Mouse (Mus musculus): ENCODE measurements around the gene 1810037I17Rik. TPM values are rescaled to one million over a fixed set of nuclear protein-coding genes. Genes with fewer than 3 reads are reported as not detected.

The 1810037I17Rik gene
- total and polyA plus RNA-seq, 3 experiments = 33.7 to 100 (median 90.7) TPM

DNA sequence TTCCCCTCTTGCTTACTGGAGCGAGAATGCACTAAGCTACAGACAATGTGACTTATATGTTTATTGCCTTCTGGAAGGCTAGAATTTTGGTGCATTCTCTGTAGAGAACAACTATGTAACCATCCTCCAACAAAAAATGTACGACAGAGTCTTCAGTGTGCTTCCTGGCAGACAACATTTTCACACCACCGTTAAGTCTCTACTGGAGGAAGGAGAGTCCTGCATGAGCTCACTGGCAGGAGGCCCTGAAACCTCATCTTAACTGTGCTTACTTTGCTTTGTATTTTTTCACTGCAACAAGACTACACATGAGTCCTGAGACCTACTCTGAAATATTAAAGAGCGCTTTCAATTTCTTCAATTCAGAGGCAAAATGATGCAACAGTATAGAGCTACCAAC is 51.4 kb downstream of the 1810037I17Rik start:
- Histone ChIP-seq H3K27ac (no peak overlapping the region), H3K4me3 (no peak overlapping the region), H3K36me3 (ENCODE audit: control insufficient read depth, insufficient read depth, low read length) (no peaks in the 10 kb centered on the region; the same call in 1 of the 2 replicates), H3K27me3 (ENCODE audit: control insufficient read depth, insufficient read depth, low read length) (no peaks in the 10 kb centered on the region), H3K9ac (ENCODE audit: low read depth, low read length) (no peak overlapping the region), H3K79me2 (replicated peaks; ENCODE audit: control insufficient read depth, insufficient read depth, low read length) (no peaks in the 10 kb centered on the region; the same call in 1 of the 2 replicates), H3K4me1 (ENCODE audit: control insufficient read depth, insufficient read depth, low read length) (peaks cover 2% of the 10 kb centered on the region; the same call in 1 of the 2 replicates)
- intact Hi-C loops (cut with DNase I) = loop anchor here (5.0 kb wide), 1 partner anchor 33 kb away; no protein-coding TSS in a partner anchor
- no peak for DNase-seq
- TF ChIP-seq POLR2A (IDR thresholded peaks at IDR 0.05; ENCODE audit: insufficient read depth, low read depth, low read length) (no peak), CTCF (IDR thresholded peaks at IDR 0.05) (no peak), EP300 (IDR thresholded peaks at IDR 0.05; ENCODE audit: insufficient read depth, low read depth, low read length) (no peak)
- WGBS = 60% methylated on average over 4 of the region's 4 CpGs

Other genes with a start within 250 kb of the 1810037I17Rik start
- 1 to 10 TPM; 4.4 to 4.9 TPM for gene Pde5a, start 195.3 kb upstream of the 1810037I17Rik start, total RNA-seq (2021)
- gene Pde5a, start 195.3 kb upstream of the 1810037I17Rik start, polyA plus RNA-seq (2012; rRNA removed) = 1.5 and 2.3 TPM in 2 replicates
- gene Fabp2, start 29.1 kb upstream of the 1810037I17Rik start, total RNA-seq (2021) = not detected
- gene Fabp2, start 29.1 kb upstream of the 1810037I17Rik start, polyA plus RNA-seq (2012; rRNA removed) = not detected in 2 replicates
- gene Gm10959, start 4.8 kb upstream of the 1810037I17Rik start, total RNA-seq (2021) = not detected
- gene Gm10959, start 4.8 kb upstream of the 1810037I17Rik start, polyA plus RNA-seq (2012; rRNA removed) = not detected in 2 replicates
- gene Usp53, start 60.3 kb downstream of the 1810037I17Rik start, total RNA-seq (2021) = 1 to 10 TPM; 7.5 to 7.9 TPM
- 1.9 and 5.0 TPM in 2 replicates for gene Usp53, start 60.3 kb downstream of the 1810037I17Rik start, polyA plus RNA-seq (2012; rRNA removed)
- gene Myoz2, start 110.8 kb downstream of the 1810037I17Rik start, total RNA-seq (2021) = 1,000 to 10,000 TPM; 1,454 to 1,834 TPM
- gene Myoz2, start 110.8 kb downstream of the 1810037I17Rik start, polyA plus RNA-seq (2012; rRNA removed) = 691 and 950 TPM in 2 replicates